Mouse (Mus musculus): Measurements from ENCODE around the gene Adamts9.

Gene Adamts9

GRCm38 (mm10) chr6:92943057-92943781, at the start of gene Adamts9:
Adamts9 (minus strand) TSS chr6:92943492.
- DNase-seq = peak; percentile 88

DNA sequence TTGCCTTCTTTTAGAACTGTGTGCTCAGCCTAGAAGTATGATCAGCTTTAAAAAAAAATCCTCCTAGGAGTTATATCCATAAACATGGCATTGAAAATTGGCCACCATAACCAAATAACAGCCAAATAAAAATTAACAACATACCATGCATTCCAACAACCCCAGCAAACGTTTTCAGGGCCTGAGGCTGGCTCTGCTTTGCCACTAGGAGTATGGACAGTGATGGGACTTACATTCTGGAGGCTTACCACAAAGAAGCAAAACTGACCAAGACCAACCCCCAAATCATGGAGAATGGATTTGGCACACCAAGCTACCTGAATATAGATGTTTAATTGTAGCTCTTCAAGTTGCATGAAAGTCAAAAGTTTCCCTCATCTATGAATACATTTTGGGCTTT, 48.3 kb upstream of the Adamts9 start:
- DNase-seq = no peak

GRCm38 (mm10) chr6:92988620-92988998, 45.3 kb upstream of the Adamts9 start:
- DNase-seq = no peak

- DNase-seq = peak; percentile 35
Measured at GRCm38 (mm10) chr6:92987846-92988619, 44.7 kb upstream of the Adamts9 start.

- no peak for DNase-seq
Measured at GRCm38 (mm10) chr6:92987366-92987765, 44.1 kb upstream of the Adamts9 start.

GRCm38 (mm10) chr6:92983421-92983820, 40.1 kb upstream of the Adamts9 start:
- DNase-seq = peak; percentile 69

DNA sequence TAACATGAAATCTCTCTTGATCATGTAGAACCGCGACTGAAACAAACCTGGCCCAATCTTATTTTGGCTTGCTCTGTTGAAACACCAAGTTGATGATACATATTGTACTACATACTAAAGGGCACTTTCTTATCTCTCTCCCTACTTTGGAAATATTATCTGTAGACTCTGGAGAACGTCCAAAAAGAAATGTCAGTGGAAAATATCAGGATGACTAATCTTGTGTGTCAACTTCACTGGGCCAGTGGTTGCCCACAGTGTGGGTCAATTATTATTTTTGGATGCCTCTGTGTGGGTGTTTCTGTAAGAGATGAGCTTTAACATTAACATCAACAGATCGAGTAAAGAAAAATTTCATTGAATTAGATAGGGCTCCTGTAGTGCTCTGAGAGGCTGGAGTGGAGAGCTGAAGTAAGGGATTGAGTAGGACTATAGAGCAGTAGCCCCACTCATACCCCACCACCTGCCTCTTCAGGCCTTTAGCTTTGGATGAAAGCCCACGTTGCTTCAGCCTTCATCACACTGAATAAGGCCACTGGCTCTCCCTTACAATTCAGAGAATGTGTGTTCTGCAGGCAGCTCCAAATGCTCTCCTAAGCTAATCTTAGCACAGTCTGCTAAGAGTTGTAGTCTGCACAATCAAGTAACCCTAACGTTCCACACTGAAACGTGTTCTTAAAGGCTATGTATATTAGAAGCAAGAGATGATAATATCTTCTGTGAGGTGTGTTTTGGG, 38.3 kb upstream of the Adamts9 start:
- no peak for DNase-seq

- no peak for DNase-seq
Measured at GRCm38 (mm10) chr6:92973340-92973739, 30.0 kb upstream of the Adamts9 start.

DNA sequence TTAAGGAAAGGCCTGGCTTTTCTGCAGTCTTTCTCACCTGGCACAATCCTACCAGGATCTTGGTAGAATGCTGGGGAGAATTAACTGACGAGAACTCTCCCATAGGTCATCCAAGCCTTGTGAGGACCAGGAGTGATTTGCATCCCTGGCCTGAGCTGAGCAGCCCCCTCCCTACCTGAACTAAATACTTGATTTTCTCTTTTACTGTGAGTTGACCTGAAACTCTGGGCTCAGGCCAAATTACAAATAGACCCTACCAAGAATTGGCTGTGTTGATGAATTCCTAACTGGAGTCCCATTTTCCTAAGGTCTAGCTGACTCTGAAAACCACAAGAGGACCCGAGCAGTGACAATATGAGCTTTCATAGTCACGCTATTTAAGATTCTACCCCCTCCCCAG, 25.4 kb upstream of the Adamts9 start:
- no peak for DNase-seq

GRCm38 (mm10) chr6:92968216-92968615, 24.9 kb upstream of the Adamts9 start:
- DNase-seq = peak; percentile 41

GRCm38 (mm10) chr6:92962966-92963365, 19.7 kb upstream of the Adamts9 start:
- peak; percentile 31 for DNase-seq

DNA sequence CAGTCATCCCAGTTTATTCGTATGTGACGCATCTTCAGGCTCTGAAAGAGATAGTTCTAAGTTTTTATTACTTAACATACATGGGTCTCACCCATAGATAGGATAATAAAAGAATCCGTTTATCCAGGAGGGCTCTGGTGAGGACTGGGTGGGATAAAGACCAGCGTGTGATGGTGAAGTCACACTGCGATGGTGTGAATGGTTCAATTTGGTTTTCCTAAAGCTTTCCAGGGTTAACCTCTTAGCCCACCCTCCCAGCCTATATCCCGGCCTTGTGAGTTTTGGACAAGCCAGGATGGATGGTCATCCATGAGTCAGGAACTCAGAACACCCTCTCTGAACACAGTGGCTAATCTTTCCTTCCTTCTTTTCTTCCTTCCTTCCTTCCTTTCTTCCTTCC, 17.7 kb upstream of the Adamts9 start:
- no peak for DNase-seq

DNA sequence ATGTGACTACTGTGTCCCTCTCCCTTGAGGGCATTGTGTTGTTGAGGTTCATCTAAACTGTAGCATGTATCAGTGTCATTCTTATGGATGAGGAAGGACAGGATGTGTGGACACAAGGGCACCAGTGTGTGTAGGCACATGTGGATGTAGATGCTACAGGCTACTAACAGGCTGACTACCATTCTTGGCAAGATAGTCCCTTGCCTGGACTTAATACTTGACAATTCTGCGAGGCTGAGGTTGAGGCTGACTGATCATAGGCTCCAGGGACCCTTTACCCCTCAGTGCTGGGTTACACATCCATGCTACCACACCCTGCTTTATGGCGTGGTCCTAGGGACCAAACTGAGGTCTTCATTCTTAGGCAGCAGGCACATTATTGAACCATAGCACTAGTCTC, 16.1 kb upstream of the Adamts9 start:
- no peak for DNase-seq

DNA sequence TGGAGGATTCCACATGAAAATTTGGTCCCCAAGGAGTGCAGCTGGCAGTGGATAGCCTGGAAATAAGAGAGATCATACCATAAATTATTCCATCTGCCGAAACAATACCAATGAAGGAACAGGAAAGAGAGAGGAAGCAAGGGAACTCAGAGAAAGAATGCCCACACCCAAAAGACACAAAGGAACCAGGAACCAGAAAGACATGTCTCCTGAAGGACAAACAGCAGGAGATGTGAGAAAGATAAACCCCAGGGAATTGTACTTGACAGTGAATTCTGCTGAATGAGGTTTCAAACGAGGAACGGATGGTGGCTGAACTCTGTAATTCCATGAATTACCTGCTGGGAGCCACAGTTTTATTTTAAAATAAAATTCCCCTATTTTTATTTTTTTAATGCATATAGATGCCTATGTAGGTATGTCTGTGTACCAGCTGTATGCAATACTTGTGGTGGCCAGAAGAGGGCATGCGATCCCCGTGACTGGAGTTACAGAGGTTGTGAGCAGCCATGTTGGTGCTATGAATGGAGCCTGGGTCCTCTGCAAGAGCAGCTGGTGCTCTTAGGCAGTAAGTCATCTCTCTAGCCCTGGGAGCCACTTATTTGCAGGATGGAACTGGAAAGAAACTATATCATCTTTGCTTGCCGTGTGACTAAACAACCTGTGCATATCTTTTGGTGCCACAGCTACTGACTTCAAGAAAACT, 4.2 kb upstream of the Adamts9 start:
- DNase-seq = no peak

GRCm38 (mm10) chr6:92944711-92945110, 1.4 kb upstream of the Adamts9 start:
- peak; percentile 62 for DNase-seq

GRCm38 (mm10) chr6:92944048-92944685, 875 bp upstream of the Adamts9 start:
- no peak for DNase-seq

DNA sequence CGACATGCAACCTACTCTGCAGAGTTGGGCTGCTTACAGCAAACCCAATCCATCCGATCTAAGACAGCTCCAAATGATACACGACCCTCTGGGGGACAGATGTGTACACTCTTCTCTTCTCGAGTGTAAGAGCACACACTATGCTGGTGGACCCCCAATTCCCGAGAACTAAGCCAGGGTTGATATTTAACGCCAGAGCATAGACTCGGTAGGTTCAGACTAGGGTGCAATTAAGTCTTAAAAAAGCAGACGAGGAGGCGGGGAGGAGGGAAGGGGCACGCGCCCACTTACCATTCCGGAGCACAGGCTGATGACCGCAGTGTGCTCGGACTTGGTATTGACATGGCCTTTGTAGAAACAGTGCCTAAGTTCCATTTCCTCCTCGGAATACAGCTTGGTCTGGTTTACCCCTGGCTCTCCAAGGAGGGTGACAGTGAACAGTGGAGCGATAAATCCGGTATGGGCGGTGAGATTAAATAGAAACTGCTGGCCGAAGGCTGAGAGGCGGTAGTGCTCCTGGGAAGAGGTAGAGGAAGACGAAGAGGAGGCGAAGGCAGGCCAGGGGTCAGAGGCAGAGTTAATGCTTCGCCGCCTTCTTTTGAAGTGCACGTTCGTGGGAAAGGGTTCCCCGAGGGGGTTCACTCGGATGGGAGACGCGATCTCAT, 1.4 kb downstream of the Adamts9 start:
- DNase-seq = peak; percentile 24

DNA sequence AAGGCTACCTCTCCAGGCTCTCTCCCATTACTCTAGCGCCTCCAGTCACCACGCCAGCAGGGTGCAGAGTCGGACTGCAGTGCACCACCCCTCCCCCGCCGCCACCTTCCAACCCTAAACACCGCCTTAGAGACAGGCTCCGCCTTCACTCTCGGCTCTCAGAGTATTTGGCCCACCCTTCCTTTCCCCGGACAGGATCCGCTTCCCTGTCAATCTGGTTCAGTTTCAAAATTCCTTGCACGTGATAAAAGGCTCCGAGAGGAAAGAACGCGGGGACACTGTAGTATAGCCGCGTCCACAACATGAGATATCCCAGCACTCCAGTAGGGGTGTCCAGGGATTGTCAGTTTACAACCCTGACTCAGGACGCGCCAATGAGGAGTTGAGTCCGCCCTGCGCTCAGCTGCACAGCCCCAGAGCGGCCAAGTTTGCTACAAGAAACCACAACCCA, 2.0 kb downstream of the Adamts9 start:
- peak; percentile 90 for DNase-seq

DNA sequence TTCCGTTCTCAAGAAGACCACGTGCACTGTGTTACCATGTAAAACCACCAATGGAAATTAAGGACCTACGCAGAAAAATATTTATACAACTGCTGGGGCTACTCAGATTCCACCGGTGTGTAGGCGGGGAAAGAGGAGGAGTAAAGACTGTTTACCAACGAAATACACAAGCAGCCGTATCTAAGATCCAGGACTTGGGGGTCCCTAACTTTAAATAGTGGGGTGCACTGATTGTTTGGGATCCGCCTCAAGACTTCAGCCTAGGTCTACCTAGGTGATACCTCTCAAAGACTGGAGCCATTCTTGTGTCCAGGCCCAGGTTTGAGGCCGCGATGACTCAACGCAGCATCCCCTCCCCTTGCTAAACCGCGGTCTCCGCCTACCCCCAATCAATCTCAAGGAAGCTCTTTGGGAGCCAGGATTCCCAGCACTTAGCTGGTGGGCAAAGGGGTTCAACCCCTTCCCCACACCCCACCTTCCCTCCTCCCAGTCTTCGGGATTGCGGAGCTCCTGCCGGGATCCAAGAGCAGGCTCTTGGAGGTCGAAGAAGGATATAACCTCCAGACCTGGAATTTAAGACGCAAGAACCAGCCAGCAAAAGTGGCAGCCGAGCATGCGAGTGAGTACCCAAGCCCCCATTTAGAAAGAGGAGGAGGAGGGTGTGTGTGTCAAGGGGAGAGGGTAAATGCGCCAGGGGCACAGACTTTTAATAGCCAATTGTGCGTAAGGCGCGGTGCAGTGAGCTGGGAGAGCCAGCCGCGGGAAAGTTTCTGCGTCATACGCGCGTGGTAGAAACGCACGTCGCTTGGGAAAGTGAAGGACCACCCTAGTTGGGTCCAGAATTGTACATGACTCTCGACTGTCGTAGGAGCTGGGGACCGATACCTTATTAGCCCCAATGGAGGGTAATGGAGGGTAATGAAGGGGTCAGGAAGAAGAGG, 2.8 kb downstream of the Adamts9 start:
- DNase-seq = peak; percentile 52

DNA sequence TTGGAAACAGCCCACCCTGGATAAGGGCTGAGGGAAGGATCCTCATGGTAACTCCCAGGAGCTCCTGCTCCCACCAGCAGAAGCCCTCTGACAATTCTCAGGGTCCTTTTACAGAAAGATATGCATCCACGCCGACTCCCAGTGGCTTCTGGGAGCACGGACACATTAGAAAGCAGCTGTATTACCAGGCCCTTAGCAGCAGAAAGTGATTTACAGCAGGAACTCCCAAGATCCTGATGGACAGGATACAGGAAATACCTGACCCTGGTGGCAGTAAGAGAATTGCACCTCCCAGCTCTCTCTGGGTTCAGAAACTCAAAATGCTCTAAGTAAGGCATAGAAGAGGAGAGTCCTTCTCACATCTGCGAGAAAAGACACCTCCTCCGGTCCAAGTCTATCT, 15.0 kb downstream of the Adamts9 start:
- DNase-seq = no peak

DNA sequence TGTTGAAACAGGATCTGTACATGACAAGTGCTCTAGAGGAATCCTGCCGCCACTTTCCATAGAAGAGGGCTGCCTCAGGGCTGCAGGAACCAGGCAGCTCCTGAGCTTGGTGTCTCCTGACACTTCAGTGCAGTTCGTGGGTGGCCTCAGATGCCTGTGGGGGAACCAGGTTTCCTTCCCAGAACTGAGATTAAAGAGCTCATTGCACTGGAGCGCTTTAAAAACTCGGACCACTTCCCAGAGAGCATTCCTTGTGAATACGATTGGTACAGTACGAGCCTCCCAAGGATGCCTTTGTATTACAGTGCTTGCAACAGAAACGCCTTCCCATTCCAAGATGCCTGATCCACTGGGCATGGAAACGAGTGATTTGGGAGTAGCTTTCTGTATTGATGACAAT, 18.8 kb downstream of the Adamts9 start:
- no peak for DNase-seq

Measured in lung, postnatal 14 days (tissue).